Comparison of ENCODE assay signal across 21 mouse cellular contexts in the genomic region with DNA sequence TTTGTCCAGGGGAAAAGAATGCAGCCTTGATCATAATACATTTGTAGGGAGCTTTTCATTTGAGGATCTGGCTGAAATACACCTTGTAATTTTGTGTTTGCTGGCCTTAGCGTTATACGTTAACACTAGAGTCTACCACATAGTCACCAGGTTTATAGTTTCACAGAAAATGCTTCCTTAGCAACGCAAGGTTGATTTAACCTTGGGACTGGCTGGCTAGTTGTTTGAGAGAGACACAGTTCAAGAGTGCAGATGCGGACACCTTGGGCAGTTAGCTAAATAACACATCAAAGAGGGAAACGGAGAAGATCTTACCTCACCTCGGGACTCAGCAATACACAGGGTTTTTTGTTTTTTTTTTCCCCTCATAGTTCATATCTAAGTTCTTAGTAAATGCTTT.
A peak's percentile ranks its signal among the peaks of the same experiment; 100 is the strongest.
DNase-seq lines count a peak whose midpoint lies in the region; ATAC-seq lines count a peak whose summit lies in the region.
"Had no signal": no experiment of that assay in that cellular context is flagged by ENCODE, and none has a peak within 500 bp of the region (broad histone marks: within the 10 kb centered on the region; RNA-seq: fewer than 3 reads in every experiment).

No protein-coding gene starts in this region.

- no peak for ATAC-seq in hindbrain, embryonic 14.5 days (ENCODE audit: low FRiP score)
- ATAC-seq in neural tube, embryonic 13.5 days (ENCODE audit: low read depth) = no peak
- ATAC-seq: forebrain, embryonic 16.5 days; midbrain, embryonic 15.5 days had no signal

- no peaks in the 10 kb centered on the region for H3K27me3 ChIP-seq in hindbrain, embryonic 14.5 days (ENCODE audit: control insufficient read depth, insufficient read depth, low read length)
- no peaks in the 10 kb centered on the region for H3K27me3 ChIP-seq in hindbrain, embryonic 10.5 days (ENCODE audit: insufficient read depth, poor library complexity, severe bottlenecking)
- no peaks in the 10 kb centered on the region for H3K27me3 ChIP-seq in neural tube, embryonic 13.5 days
- H3K27me3 ChIP-seq: embryonic facial prominence, embryonic 12.5 days; heart, embryonic 15.5 days; megakaryocyte, embryonic 14.5 days; midbrain, embryonic 15.5 days had no signal

- no peak overlapping the region for H3K4me3 ChIP-seq in hindbrain, embryonic 14.5 days (replicated peaks; ENCODE audit: low read length)
- H3K4me3 ChIP-seq in hindbrain, embryonic 10.5 days = no peak overlapping the region
- no peak overlapping the region for H3K4me3 ChIP-seq in neural tube, embryonic 13.5 days
- H3K4me3 ChIP-seq: embryonic facial prominence, embryonic 12.5 days; heart, embryonic 15.5 days; layer of hippocampus, adult 2 months; megakaryocyte, embryonic 14.5 days; midbrain, embryonic 15.5 days; myocyte had no signal

- no peak overlapping the region for H3K9ac ChIP-seq in hindbrain, embryonic 14.5 days
- no peak overlapping the region for H3K9ac ChIP-seq in neural tube, embryonic 13.5 days
- H3K9ac ChIP-seq: embryonic facial prominence, embryonic 12.5 days; heart, embryonic 15.5 days; midbrain, embryonic 15.5 days had no signal

- H3K27ac ChIP-seq in hindbrain, embryonic 14.5 days = 0 out of 2 replicates have a peak overlapping the region, but pooled peaks have one; percentile 11
- H3K27ac ChIP-seq in hindbrain, embryonic 10.5 days = no peak overlapping the region
- peak overlapping the region; percentile 68; the same call in 1 of the 2 replicates for H3K27ac ChIP-seq in neural tube, embryonic 13.5 days (replicated peaks)
- H3K27ac ChIP-seq: embryonic facial prominence, embryonic 12.5 days; midbrain, embryonic 15.5 days had no signal

- no peak for DNase-seq in hindbrain, embryonic 14.5 days (ENCODE audit: low spot score)
- DNase-seq in hindbrain, embryonic 10.5 days (ENCODE audit: low spot score) = no peak
- no peak for DNase-seq in neural tube, embryonic 10.5 days (ENCODE audit: extremely low spot score, low spot score)
- DNase-seq in kidney, postnatal 10 days = peak; percentile 27
- no peak for DNase-seq in urinary bladder, postnatal 14 days (ENCODE audit: low spot score)
- DNase-seq in spleen, postnatal 10 days (ENCODE audit: low spot score in 2 of 2) = no peak
- DNase-seq: adrenal gland, adult 8-10 months; cerebellum, adult 9-10 months; left cerebral cortex, postnatal 4 days; lung, adult 18-20 months; lung, postnatal 14 days; right cerebral cortex, adult 18-20 months; thymus, postnatal 14 days had no signal

- H3K9me3 ChIP-seq in hindbrain, embryonic 14.5 days (ENCODE audit: control insufficient read depth, low read length) = no peaks in the 10 kb centered on the region
- H3K9me3 ChIP-seq in hindbrain, embryonic 10.5 days = no peaks in the 10 kb centered on the region
- H3K9me3 ChIP-seq in neural tube, embryonic 13.5 days = no peaks in the 10 kb centered on the region
- H3K9me3 ChIP-seq: embryonic facial prominence, embryonic 12.5 days; heart, embryonic 15.5 days; midbrain, embryonic 15.5 days had no signal

- no peaks in the 10 kb centered on the region for H3K36me3 ChIP-seq in hindbrain, embryonic 14.5 days (replicated peaks; ENCODE audit: control insufficient read depth, insufficient read depth)
- H3K36me3 ChIP-seq in hindbrain, embryonic 10.5 days = no peaks in the 10 kb centered on the region
- no peaks in the 10 kb centered on the region for H3K36me3 ChIP-seq in neural tube, embryonic 13.5 days
- H3K36me3 ChIP-seq: embryonic facial prominence, embryonic 12.5 days; heart, embryonic 15.5 days; midbrain, embryonic 15.5 days had no signal

- WGBS in hindbrain, embryonic 14.5 days = 52% methylated on average over 6 of the region's 6 CpGs
- 66% methylated on average over 6 of the region's 6 CpGs for WGBS in hindbrain, embryonic 10.5 days
- WGBS in neural tube, embryonic 13.5 days = 35% methylated on average over 6 of the region's 6 CpGs

- peaks cover 9% of the 10 kb centered on the region for H3K4me1 ChIP-seq in hindbrain, embryonic 14.5 days (replicated peaks; ENCODE audit: control insufficient read depth, insufficient read depth, low read length)
- peaks cover 27% of the 10 kb centered on the region for H3K4me1 ChIP-seq in hindbrain, embryonic 10.5 days (replicated peaks)
- peaks cover 27% of the 10 kb centered on the region for H3K4me1 ChIP-seq in neural tube, embryonic 13.5 days (replicated peaks)
- H3K4me1 ChIP-seq: megakaryocyte, embryonic 14.5 days had no signal

- no peak overlapping the region for H3K4me2 ChIP-seq in hindbrain, embryonic 14.5 days (replicated peaks)
- H3K4me2 ChIP-seq in neural tube, embryonic 13.5 days = no peak overlapping the region
- H3K4me2 ChIP-seq: embryonic facial prominence, embryonic 12.5 days; midbrain, embryonic 15.5 days had no signal
